Mouse (Mus musculus) urinary bladder, postnatal 25 days (tissue): Measurements from ENCODE around the gene Olfr1031.
"Not testable (repeated sequence)": the region's sequence is repeated elsewhere in the genome, so short reads cannot be mapped to it uniquely, and the experiment has no call there.

ENCODE experiments used
- DNase-seq: peaks from one replicate; pipeline ENCODE4 v3.0.0; 2022; ENCODE audit warnings: low spot score

Olfr1031 gene

GRCm38 (mm10) chr2:85990004-85990403 lies at the start of gene Olfr1031:
TSS of gene Olfr1031 (plus strand) at chr2:85990304.
- DNase-seq: no peak

- no peak for DNase-seq
Observed at GRCm38 (mm10) chr2:85950137-85950536, 40.0 kb upstream of the Olfr1031 start, which contains the start of gene Olfr1028. TSS of gene Olfr1028 (plus strand) at chr2:85950437.

GRCm38 (mm10) chr2:85973595-85973994 lies 16.5 kb upstream of the Olfr1031 start, which contains the start of gene Olfr1029:
TSS of gene Olfr1029 (plus strand) at chr2:85973895.
- no peak for DNase-seq

DNA sequence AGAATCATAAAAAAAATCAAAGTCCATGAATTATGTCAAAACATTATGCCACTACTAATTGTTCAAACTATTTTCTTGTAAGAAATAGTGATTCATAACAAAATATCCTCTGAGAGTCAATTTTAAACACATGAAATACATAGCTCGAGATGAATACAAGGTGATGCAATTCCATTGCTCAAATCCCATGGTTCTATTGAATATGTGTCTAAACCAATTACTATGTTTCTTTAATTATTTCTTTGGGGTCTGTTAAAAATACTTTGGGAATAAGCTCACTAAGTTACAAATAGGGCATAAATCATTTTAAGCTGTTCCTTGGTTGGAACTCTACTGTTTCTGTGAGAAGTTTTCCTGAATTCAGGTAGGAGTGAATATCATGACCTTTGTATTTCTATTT lies 11.1 kb upstream of the Olfr1031 start, which contains the start of gene Olfr1030:
Olfr1030 (plus strand) TSS at position 301 of the 400 bp plus-strand sequence.
- DNase-seq: no peak

DNA sequence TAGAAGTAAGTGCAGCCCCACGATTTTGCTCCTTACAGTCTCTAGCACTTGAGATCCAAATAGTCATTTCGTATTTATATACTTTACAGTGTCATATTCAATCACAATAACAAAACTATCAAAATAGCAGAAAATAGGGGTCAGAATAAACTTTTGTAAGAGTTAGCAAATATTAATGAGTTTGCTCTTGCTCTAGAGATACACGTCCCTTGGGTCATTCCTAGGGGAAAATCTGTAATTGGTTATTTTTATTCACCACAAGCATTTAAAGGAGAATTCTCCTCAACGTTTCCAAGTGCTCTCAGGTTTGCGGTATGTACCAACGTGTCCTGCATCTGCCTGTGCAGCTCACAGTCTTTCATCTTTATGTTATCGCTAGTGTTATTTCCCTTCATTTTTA lies 15.1 kb downstream of the Olfr1031 start, which contains the start of gene Olfr1032:
Olfr1032 (plus strand) TSS at position 301 of the 400 bp plus-strand sequence.
- no peak for DNase-seq

DNA sequence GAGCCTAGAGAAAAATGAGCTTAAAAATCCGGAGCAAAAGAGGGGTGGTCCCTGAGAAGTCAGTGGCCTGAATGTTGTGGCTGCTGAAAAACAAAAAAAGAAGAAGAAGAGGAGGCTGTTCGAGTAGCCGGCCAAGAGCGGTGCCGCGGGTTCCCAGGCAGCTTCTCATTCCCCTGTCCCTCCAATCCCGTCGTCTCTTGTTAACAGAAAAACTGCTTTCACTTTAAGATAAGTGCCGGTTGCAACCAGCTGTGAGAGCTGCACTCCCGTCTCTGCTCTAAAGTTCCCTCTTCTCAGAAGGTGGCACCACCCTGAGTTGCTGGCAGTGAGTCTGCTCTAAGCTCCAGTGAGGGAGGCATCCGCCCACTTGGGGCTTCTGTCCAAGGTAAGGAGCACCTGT lies 30.3 kb downstream of the Olfr1031 start, which contains the start of gene Olfr1033:
Olfr1033 (plus strand) TSS at position 228 of the 400 bp plus-strand sequence.
- DNase-seq: not testable (repeated sequence)

DNA sequence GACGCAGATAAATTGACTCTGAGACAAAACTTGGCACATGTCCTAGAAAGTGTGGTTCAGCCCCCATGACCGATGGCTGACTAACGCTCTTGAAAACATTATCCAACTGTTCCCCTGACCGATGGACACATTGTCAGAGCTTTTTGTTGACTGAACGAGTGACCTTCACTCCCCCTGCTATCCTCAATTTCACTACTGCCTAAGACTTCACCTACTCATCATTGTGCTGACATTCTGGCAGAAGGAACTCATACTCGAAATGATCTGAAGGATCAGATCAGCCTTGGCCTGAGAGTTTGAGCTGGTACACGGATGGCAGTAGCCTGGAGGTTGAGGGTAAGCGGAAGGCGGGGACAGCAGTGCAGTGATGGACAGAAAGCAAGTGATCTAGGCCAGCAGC lies 31.4 kb downstream of the Olfr1031 start:
- DNase-seq: not testable (repeated sequence)
